Mouse (Mus musculus): ENCODE data around the gene Glb1l2.

Gene Glb1l2

GRCm38 (mm10) chr9:26805935-26806666 is at the start of gene Glb1l2:
Gene Glb1l2, minus strand, starts transcription at chr9:26806468.
- in situ Hi-C loops (cut with MboI, MseI), result no loop called here

DNA sequence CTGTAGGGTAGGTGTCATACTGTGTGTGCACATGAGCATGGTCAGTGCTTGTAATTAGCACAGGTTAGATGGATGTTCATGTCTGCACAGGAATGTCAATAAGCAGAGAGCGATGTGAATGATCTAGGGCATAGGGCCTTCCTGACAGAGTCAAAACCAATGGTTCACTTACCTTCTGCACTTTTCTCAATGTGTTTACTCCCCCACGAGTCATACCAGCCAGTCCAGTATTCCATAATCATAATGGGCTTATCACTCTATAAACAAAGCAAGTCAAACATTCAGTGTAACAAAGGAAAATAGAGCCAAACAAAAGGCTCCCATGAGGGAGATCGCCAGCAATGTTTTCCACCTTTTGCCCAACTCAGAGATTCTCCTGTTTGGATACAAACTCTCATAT is 24.8 kb upstream of the Glb1l2 start:
- in situ Hi-C loops (cut with MboI, MseI), result no loop called here

DNA sequence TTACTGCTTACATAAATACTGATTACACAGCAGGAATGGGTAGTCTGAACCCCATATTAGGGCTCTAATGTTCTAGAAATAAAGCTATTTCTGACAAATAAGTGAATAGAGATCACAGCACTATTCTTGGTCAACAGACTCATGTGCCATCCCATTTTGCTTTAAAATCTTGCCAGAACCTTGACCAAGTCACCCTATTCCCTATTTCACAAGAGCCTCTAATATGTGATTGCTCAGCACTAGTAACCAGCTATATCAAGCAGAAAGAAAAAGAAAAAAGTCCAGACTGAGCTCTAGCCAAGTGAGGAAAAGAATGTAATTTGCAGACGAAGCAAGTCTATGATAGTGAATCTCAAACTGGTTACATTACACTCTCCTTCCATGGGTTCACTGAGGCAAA is 13.7 kb upstream of the Glb1l2 start:
- in situ Hi-C loops (cut with MboI, MseI), result no loop called here

GRCm38 (mm10) chr9:26808735-26809134 is 2.5 kb upstream of the Glb1l2 start:
- in situ Hi-C loops (cut with MboI, MseI), result no loop called here

GRCm38 (mm10) chr9:26804321-26804720 is 1.9 kb downstream of the Glb1l2 start:
- in situ Hi-C loops (cut with MboI, MseI), result no loop called here

DNA sequence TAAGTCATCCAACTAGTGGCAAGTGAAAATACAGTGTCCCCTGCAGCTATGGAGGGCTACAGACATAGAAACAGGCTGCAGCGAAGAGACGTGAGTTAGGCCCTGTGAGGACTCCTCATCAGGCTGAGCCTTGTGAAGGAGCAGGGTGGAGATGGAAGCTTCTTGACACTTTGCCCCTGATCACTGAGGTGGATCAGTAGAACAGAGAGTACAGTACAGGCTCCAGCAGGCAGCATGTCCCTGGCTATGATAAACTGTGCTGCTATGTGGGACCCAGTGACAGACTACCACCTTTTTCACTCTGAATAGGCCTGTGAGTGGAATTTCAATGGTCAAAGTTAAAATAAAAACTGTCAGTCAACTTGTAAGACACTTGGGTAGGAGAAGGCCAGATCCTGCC is 5.9 kb downstream of the Glb1l2 start:
- in situ Hi-C loops (cut with MboI, MseI), result no loop called here

- in situ Hi-C loops (cut with MboI, MseI), result loop anchor here (10.0 kb wide), 2 partner anchors 496 to 1824 kb away; partner anchors contain the start of gene Igsf9b
These were observed 7.5 kb downstream of the Glb1l2 start for GRCm38 (mm10) chr9:26798731-26799130.

DNA sequence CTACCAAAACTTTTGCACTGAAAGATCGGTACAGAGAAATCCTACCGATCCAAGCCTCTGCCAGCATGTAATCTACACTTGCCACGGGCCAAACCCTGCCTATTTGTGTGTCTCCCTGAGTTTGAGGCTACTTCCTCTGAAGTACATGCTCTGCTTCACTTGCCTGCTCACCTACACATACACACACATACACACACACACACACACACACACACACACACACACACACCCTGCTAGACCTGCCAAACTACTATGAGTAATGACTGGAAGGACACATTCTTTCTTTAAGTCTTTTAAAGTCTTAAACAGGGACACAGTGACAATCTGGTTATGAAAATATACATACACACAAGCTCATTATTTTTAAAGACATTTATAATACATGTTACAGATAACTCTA is 8.1 kb downstream of the Glb1l2 start:
- in situ Hi-C loops (cut with MboI, MseI), result loop anchor here (10.0 kb wide), 2 partner anchors 497 to 1823 kb away; partner anchors contain the start of gene Igsf9b

- in situ Hi-C loops (cut with MboI, MseI), result loop anchor here (10.0 kb wide), 2 partner anchors 502 to 1818 kb away; partner anchors contain the start of gene Igsf9b
These were observed 13.4 kb downstream of the Glb1l2 start for GRCm38 (mm10) chr9:26792829-26793228.

- in situ Hi-C loops (cut with MboI, MseI), result no loop called here
These were observed 22.8 kb downstream of the Glb1l2 start for GRCm38 (mm10) chr9:26783414-26783975.

DNA sequence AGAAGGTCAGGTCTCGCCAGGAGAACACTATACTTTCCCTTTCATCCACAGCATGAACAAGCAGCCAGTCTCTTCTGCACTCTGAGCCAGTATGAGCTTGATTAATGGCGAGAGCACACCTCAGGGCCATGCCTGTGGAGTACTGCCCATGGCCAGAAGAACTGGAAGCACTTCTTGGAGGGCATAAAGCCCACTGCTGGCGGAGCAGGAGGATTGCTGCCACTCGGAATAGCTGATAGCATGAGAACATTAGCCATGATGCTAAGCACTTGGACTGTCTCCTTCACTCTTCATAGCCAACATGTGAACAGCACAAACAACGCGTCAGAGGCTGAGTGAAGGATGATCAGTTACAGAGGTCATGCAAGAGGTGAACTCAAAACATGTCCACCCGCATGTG is 27.8 kb downstream of the Glb1l2 start:
- in situ Hi-C loops (cut with MboI, MseI), result no loop called here

DNA sequence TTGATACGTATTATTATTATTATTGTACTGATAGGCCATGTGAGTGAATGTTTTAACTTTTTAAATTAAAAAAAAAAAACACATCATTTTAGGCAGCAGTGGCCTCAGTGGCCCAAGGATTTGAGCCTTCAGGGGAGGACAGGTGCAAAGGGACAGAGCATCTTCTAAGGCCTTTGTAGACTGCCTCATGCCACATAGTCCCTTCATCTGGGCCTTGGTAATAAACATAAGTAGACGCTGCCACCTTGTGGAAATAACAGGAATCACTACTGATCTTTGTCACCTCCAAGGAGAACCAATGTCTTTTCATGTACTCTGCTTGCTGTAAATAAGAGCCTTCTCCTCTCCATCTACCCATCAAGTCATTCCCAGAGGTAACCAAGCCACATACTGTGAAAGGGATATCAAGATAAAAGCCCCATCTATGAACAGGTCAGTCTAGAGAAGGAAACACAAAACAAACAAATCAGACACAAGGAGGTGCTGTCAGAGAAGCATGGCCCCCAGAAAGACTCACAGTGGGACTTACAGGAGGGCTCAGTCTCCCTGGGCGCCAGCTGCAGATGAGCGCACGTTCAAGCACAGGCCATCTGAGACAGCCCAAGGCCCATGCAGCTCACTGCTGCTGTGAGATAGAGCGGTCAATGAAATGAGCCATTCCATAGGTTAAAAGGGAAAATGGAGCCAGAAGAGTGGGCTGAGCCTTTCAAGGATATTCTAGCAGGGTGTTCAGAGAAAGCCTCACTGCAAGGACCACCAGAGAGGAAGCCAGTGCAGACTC is 30.0 kb downstream of the Glb1l2 start:
- in situ Hi-C loops (cut with MboI, MseI), result no loop called here

DNA sequence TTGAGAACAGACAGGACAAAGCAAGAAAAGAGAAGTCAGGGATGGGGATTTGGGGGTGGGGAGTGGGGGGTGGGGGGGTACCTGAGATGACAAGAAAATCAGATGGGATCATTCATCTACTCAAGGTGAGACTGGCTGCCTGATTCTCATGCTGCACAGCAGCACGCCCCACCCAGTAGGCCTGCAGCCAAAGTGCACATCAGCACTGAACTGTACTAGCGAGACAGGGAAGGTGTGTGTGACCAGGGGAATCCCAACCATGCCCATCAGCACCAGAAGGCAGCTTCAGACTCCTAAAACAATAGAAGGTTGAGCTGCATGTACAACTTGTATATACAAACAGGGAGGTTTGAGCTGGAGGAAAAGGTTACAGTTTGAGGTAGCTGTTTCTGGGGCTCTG is 30.6 kb downstream of the Glb1l2 start:
- in situ Hi-C loops (cut with MboI, MseI), result no loop called here

- in situ Hi-C loops (cut with MboI, MseI), result loop anchor here (5.0 kb wide), 1 partner anchor 1121 kb away; no protein-coding TSS in a partner anchor
These were observed 38.1 kb downstream of the Glb1l2 start for GRCm38 (mm10) chr9:26768181-26768580.

- in situ Hi-C loops (cut with MboI, MseI), result no loop called here
These were observed 43.8 kb downstream of the Glb1l2 start for GRCm38 (mm10) chr9:26762477-26762876.

- in situ Hi-C loops (cut with MboI, MseI), result no loop called here
These were observed 45.7 kb downstream of the Glb1l2 start for GRCm38 (mm10) chr9:26760576-26760975.

- in situ Hi-C loops (cut with MboI, MseI), result no loop called here
These were observed 46.2 kb downstream of the Glb1l2 start for GRCm38 (mm10) chr9:26760081-26760480.

GRCm38 (mm10) chr9:26748893-26749292 is 57.4 kb downstream of the Glb1l2 start:
- in situ Hi-C loops (cut with MboI, MseI), result no loop called here

- in situ Hi-C loops (cut with MboI, MseI), result no loop called here
These were observed 59.1 kb downstream of the Glb1l2 start for GRCm38 (mm10) chr9:26747121-26747520.

- in situ Hi-C loops (cut with MboI, MseI), result no loop called here
These were observed 63.5 kb downstream of the Glb1l2 start for GRCm38 (mm10) chr9:26742817-26743216.

GRCm38 (mm10) chr9:26737116-26737515 is 69.2 kb downstream of the Glb1l2 start:
- in situ Hi-C loops (cut with MboI, MseI), result no loop called here

DNA sequence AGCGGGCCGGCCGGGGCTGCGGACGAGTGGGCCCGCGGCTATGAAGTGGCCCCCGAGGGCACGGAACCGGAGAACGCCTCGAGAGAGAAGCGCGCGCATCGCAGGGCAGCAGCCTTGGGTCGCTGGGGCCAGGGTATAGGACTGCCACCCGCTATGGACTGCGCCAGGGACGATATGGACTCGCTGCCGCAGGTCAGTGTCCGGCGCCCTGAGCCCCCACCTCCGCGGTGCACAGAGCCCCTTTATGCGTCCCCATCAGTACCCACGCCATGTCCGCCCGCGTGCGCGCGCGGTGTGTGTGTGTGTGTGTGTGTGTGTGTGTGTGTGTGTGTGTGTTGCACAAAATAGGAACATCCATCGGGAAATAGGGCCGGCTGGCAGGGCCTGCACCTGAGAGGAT is 72.3 kb downstream of the Glb1l2 start:
- in situ Hi-C loops (cut with MboI, MseI), result no loop called here

Measured in T-helper 1 cell (primary cell).